Mouse (Mus musculus) hindbrain, embryonic 15.5 days (tissue): ENCODE measurements around the gene Ypel3. TPM values are rescaled to one million over a fixed set of nuclear protein-coding genes. Genes with fewer than 3 reads are reported as not detected.
A peak's percentile ranks its signal among the peaks of the same experiment; 100 is the strongest.
"Not testable (repeated sequence)": the region's sequence is repeated elsewhere in the genome, so short reads cannot be mapped to it uniquely, and the experiment has no call there.

Source experiments
- ATAC-seq: fragments of 200-750 bp; cut with Nextera tagmentation; 2 replicates; pipeline ENCODE4 v1.8.0; 2017; ENCODE audit warnings: low read depth, moderate number of reproducible peaks, moderate TSS enrichment; ENCODE audit not compliant: low FRiP score
- H3K27ac ChIP-seq: fragments of 300-500 bp; sonication (generic); replicated peaks from 2 replicates; pipeline ENCODE4 v1.5.1; 2015; ENCODE audit warnings: mild to moderate bottlenecking, inconsistent platforms
- H3K27me3 ChIP-seq: fragments of 300-500 bp; sonication (generic); 2 replicates; pipeline ENCODE4 v1.6.1; 2015; ENCODE audit warnings: control low read depth, inconsistent platforms
- H3K36me3 ChIP-seq: fragments of 300-500 bp; sonication (generic); 2 replicates; pipeline ENCODE4 v1.6.1; 2015; ENCODE audit warnings: control low read depth, inconsistent platforms
- H3K4me1 ChIP-seq: fragments of 300-500 bp; sonication (generic); replicated peaks from 2 replicates; pipeline ENCODE4 v1.6.1; 2015; ENCODE audit warnings: control low read depth, inconsistent platforms
- H3K4me2 ChIP-seq: fragments of 300-500 bp; sonication (generic); 2 replicates; pipeline ENCODE4 v1.6.1; 2015; ENCODE audit warnings: moderate library complexity, mild to moderate bottlenecking, inconsistent platforms
- H3K4me3 ChIP-seq: fragments of 300-500 bp; sonication (generic); 2 replicates; pipeline ENCODE4 v1.5.1; 2015; ENCODE audit warnings: mild to moderate bottlenecking, inconsistent platforms
- H3K9ac ChIP-seq: fragments of 300-500 bp; sonication (generic); 2 replicates; pipeline ENCODE4 v1.6.1; 2015; ENCODE audit warnings: inconsistent platforms
- H3K9me3 ChIP-seq: fragments of 300-500 bp; sonication (generic); 2 replicates; pipeline ENCODE4 v1.6.1; 2016; ENCODE audit warnings: control low read depth, inconsistent platforms
- WGBS: fragments of 180-500 bp; shearing (Covaris S2); methylation state at CpG from one replicate; pipeline ENCODE4 v1.1.7; 2015; 5-methylcytosine and 5-hydroxymethylcytosine counted together
- polyA plus RNA-seq: library from polyadenylated mRNA; unstranded; fragments of >200 nt; fragmentation: Nextera tagmentation; extraction: Ambion mirVana; gene quantifications from 2 replicates; pipeline ENCODE4 v1.2.1, GENCODE M21; 2015

Gene Ypel3
- polyA plus RNA-seq, result 191 and 203 TPM in 2 replicates

GRCm38 (mm10) chr7:126776598-126777057 lies at the start of gene Ypel3:
Gene Ypel3, plus strand, starts transcription at chr7:126776955.
- H3K4me1 ChIP-seq, result peaks cover 57% of the 10 kb centered on the region
- peak; percentile 90 for ATAC-seq
- H3K4me2 ChIP-seq, result peak within 1 kb of the TSS; percentile 93
- H3K27me3 ChIP-seq, result no peaks in the 10 kb centered on the region
- no peaks in the 10 kb centered on the region for H3K36me3 ChIP-seq
- under 1% methylated on average over 25 of the region's 37 CpGs for whole genome bisulfite sequencing
- H3K9me3 ChIP-seq, result no peaks in the 10 kb centered on the region
- peak within 1 kb of the TSS; percentile 88 for H3K4me3 ChIP-seq
- H3K9ac ChIP-seq, result peak within 1 kb of the TSS; percentile 96
- H3K27ac ChIP-seq, result peak within 1 kb of the TSS; percentile 88

GRCm38 (mm10) chr7:126730256-126730789 lies 46.4 kb upstream of the Ypel3 start:
- H3K27ac ChIP-seq, H3K9ac ChIP-seq, H3K4me1 ChIP-seq, H3K27me3 ChIP-seq, ATAC-seq, H3K36me3 ChIP-seq, H3K4me3 ChIP-seq, H3K9me3 ChIP-seq, H3K4me2 ChIP-seq: not testable (repeated sequence)
- WGBS, result 91% methylated on average over 4 of the region's 4 CpGs

- no peak overlapping the region for H3K4me3 ChIP-seq
- 86% methylated on average over 8 of the region's 8 CpGs for WGBS
Observed at GRCm38 (mm10) chr7:126736122-126736521, 40.6 kb upstream of the Ypel3 start.

GRCm38 (mm10) chr7:126739551-126739950 lies 37.2 kb upstream of the Ypel3 start:
- ATAC-seq, result no peak
- H3K9me3 ChIP-seq, result no peaks in the 10 kb centered on the region
- no peaks in the 10 kb centered on the region for H3K4me1 ChIP-seq
- H3K4me2 ChIP-seq, result no peak overlapping the region
- H3K36me3 ChIP-seq, result no peaks in the 10 kb centered on the region
- H3K9ac ChIP-seq, result no peak overlapping the region
- 87% methylated on average over 17 of the region's 17 CpGs for WGBS
- no peak overlapping the region for H3K27ac ChIP-seq
- H3K4me3 ChIP-seq, result no peak overlapping the region
- H3K27me3 ChIP-seq, result no peaks in the 10 kb centered on the region

More at GRCm38 (mm10) chr7:126736122-126736521, 40.6 kb upstream of the Ypel3 start:
- no peaks in the 10 kb centered on the region for H3K27me3 ChIP-seq
- no peaks in the 10 kb centered on the region for H3K4me1 ChIP-seq
- H3K9me3 ChIP-seq, result no peaks in the 10 kb centered on the region
- H3K4me2 ChIP-seq, result no peak overlapping the region
- H3K27ac ChIP-seq, result no peak overlapping the region
- H3K9ac ChIP-seq, result no peak overlapping the region
- no peaks in the 10 kb centered on the region for H3K36me3 ChIP-seq
- ATAC-seq, result no peak

GRCm38 (mm10) chr7:126740132-126740735 lies 36.5 kb upstream of the Ypel3 start:
- Histone ChIP-seq H3K4me2 (no peak overlapping the region), H3K9me3 (no peaks in the 10 kb centered on the region), H3K27me3 (no peaks in the 10 kb centered on the region), H3K36me3 (no peaks in the 10 kb centered on the region), H3K9ac (no peak overlapping the region), H3K27ac (no peak overlapping the region), H3K4me3 (no peak overlapping the region), H3K4me1 (no peaks in the 10 kb centered on the region)
- ATAC-seq, result no peak
- WGBS, result 69% methylated on average over 13 of the region's 13 CpGs

GRCm38 (mm10) chr7:126740977-126741376 lies 35.8 kb upstream of the Ypel3 start:
- Histone ChIP-seq H3K4me1 (no peaks in the 10 kb centered on the region), H3K9me3 (no peaks in the 10 kb centered on the region), H3K9ac (no peak overlapping the region), H3K27ac (no peak overlapping the region), H3K36me3 (no peaks in the 10 kb centered on the region), H3K4me2 (no peak overlapping the region), H3K27me3 (no peaks in the 10 kb centered on the region), H3K4me3 (no peak overlapping the region)
- ATAC-seq, result no peak
- 87% methylated on average over 5 of the region's 5 CpGs for WGBS

- H3K4me2 ChIP-seq, result no peak overlapping the region
- no peak for ATAC-seq
- no peaks in the 10 kb centered on the region for H3K27me3 ChIP-seq
- no peak overlapping the region for H3K4me3 ChIP-seq
- H3K36me3 ChIP-seq, result no peaks in the 10 kb centered on the region
- no peak overlapping the region for H3K9ac ChIP-seq
- WGBS, result 83% methylated on average over 5 of the region's 5 CpGs
- no peak overlapping the region for H3K27ac ChIP-seq
- no peaks in the 10 kb centered on the region for H3K9me3 ChIP-seq
- no peaks in the 10 kb centered on the region for H3K4me1 ChIP-seq
Observed at GRCm38 (mm10) chr7:126741452-126741851, 35.3 kb upstream of the Ypel3 start.

- H3K36me3 ChIP-seq, result no peaks in the 10 kb centered on the region
- H3K27ac ChIP-seq, result no peak overlapping the region
- ATAC-seq, result no peak
- no peaks in the 10 kb centered on the region for H3K4me1 ChIP-seq
- no peaks in the 10 kb centered on the region for H3K27me3 ChIP-seq
- no peak overlapping the region for H3K4me3 ChIP-seq
- no peak overlapping the region for H3K9ac ChIP-seq
- no peak overlapping the region for H3K4me2 ChIP-seq
- WGBS, result 92% methylated on average over 13 of the region's 13 CpGs
- H3K9me3 ChIP-seq, result no peaks in the 10 kb centered on the region
Observed at GRCm38 (mm10) chr7:126741964-126742482, 34.7 kb upstream of the Ypel3 start.

GRCm38 (mm10) chr7:126746066-126746465 lies 30.7 kb upstream of the Ypel3 start:
- H3K27ac ChIP-seq, result no peak overlapping the region
- WGBS, result 88% methylated on average over 12 of the region's 12 CpGs
- no peaks in the 10 kb centered on the region for H3K4me1 ChIP-seq
- H3K36me3 ChIP-seq, result no peaks in the 10 kb centered on the region
- no peak overlapping the region for H3K9ac ChIP-seq
- H3K27me3 ChIP-seq, result no peaks in the 10 kb centered on the region
- no peaks in the 10 kb centered on the region for H3K9me3 ChIP-seq
- no peak for ATAC-seq
- H3K4me2 ChIP-seq, result no peak overlapping the region
- H3K4me3 ChIP-seq, result no peak overlapping the region

- no peak for ATAC-seq
- H3K27ac ChIP-seq, result no peak overlapping the region
Observed at GRCm38 (mm10) chr7:126746798-126747197, 30.0 kb upstream of the Ypel3 start.

GRCm38 (mm10) chr7:126748824-126749223 lies 27.9 kb upstream of the Ypel3 start:
- no peak for ATAC-seq
- Histone ChIP-seq H3K4me1 (no peaks in the 10 kb centered on the region), H3K4me2 (no peak overlapping the region), H3K9ac (no peak overlapping the region), H3K4me3 (no peak overlapping the region), H3K27me3 (no peaks in the 10 kb centered on the region), H3K9me3 (no peaks in the 10 kb centered on the region), H3K36me3 (no peaks in the 10 kb centered on the region), H3K27ac (no peak overlapping the region)
- 82% methylated on average over 7 of the region's 7 CpGs for WGBS

More at GRCm38 (mm10) chr7:126746798-126747197, 30.0 kb upstream of the Ypel3 start:
- Histone ChIP-seq H3K4me1 (no peaks in the 10 kb centered on the region), H3K36me3 (no peaks in the 10 kb centered on the region), H3K27me3 (no peaks in the 10 kb centered on the region), H3K4me2 (no peak overlapping the region), H3K4me3 (no peak overlapping the region), H3K9ac (no peak overlapping the region), H3K9me3 (no peaks in the 10 kb centered on the region)
- 44% methylated on average over 6 of the region's 6 CpGs for WGBS

- H3K9me3 ChIP-seq, result no peaks in the 10 kb centered on the region
- 96% methylated on average over 17 of the region's 17 CpGs for WGBS
- no peaks in the 10 kb centered on the region for H3K27me3 ChIP-seq
- H3K27ac ChIP-seq, result no peak overlapping the region
- H3K4me3 ChIP-seq, result no peak overlapping the region
- H3K36me3 ChIP-seq, result no peaks in the 10 kb centered on the region
- no peak overlapping the region for H3K4me2 ChIP-seq
- no peak overlapping the region for H3K9ac ChIP-seq
- no peak for ATAC-seq
- 0 out of 2 replicates have a peak, but pooled peaks cover 5% of the 10 kb centered on the region for H3K4me1 ChIP-seq
Observed at GRCm38 (mm10) chr7:126749582-126750343, 27.0 kb upstream of the Ypel3 start.
